Mouse (Mus musculus): ENCODE data around the gene Npas2.

- no peak for TF ChIP-seq POLR2A (IDR thresholded peaks at IDR 0.05; ENCODE audit: borderline replicate concordance, insufficient read depth, low read length)
- TF ChIP-seq CTCF (IDR thresholded peaks at IDR 0.05; ENCODE audit: borderline replicate concordance, insufficient read depth, low read depth, low read length): no peak
Measured at GRCm38 (mm10) chr1:39303054-39303649, 109.6 kb downstream of the Npas2 start.
